Mouse (Mus musculus) brain, embryonic 14.5 days (tissue): Measurements from ENCODE around the gene Atxn10.

Experiments
- CTCF ChIP-seq: fragments of 200-500 bp; IDR thresholded peaks from 2 replicates; pipeline ENCODE4 v1.5.1; 2012; ENCODE audit warnings: inconsistent platforms, mild to moderate bottlenecking, moderate library complexity, borderline replicate concordance; ENCODE audit not compliant: insufficient read depth, insufficient read length; ENCODE audit errors: extremely low read depth
- POLR2A ChIP-seq: fragments of 200-500 bp; IDR thresholded peaks from 2 replicates; pipeline ENCODE4 v1.6.1; 2012; ENCODE audit warnings: mild to moderate bottlenecking, inconsistent platforms, borderline replicate concordance; ENCODE audit not compliant: poor library complexity, insufficient read depth, insufficient read length, severe bottlenecking; ENCODE audit errors: extremely low read depth

GRCm38 (mm10) chr15:85323214-85323613 lies 12.8 kb upstream of the Atxn10 start:
- TF ChIP-seq CTCF (no peak), POLR2A (no peak)
